Mouse (Mus musculus) megakaryocyte, embryonic 14.5 days (primary cell): Measurements from ENCODE around the gene Zfp821.

ENCODE experiments used
- FLI1 ChIP-seq: IDR thresholded peaks from 2 replicates; pipeline ENCODE4 v1.6.1; 2012; ENCODE audit warnings: low read length, inconsistent platforms, mixed read lengths
- GATA1 ChIP-seq: IDR thresholded peaks from 3 replicates; pipeline ENCODE4 v1.6.1; 2012; ENCODE audit warnings: mixed read lengths, low read length, inconsistent platforms, borderline replicate concordance

GRCm38 (mm10) chr8:109747468-109748199 lies 42.3 kb downstream of the Zfp821 start:
- TF ChIP-seq FLI1 (no peak), GATA1 (no peak)
